Mouse (Mus musculus) neural tube, embryonic 12.5 days (tissue): ENCODE results near the gene Ly75. TPM values are rescaled to one million over a fixed set of nuclear protein-coding genes. Genes with fewer than 3 reads are reported as not detected.
A peak's percentile ranks its signal among the peaks of the same experiment; 100 is the strongest.

ENCODE experiments used
- ATAC-seq: fragments of 200-750 bp; cut with Nextera tagmentation; 2 replicates; pipeline ENCODE4 v1.8.0; 2017; ENCODE audit warnings: low read depth, mild to moderate bottlenecking, moderate TSS enrichment, moderate library complexity; ENCODE audit not compliant: low FRiP score
- H3K27ac ChIP-seq: fragments of 300-500 bp; sonication (generic); 2 replicates; pipeline ENCODE4 v1.5.1; 2016
- H3K27me3 ChIP-seq: fragments of 300-500 bp; sonication (generic); replicated peaks from 2 replicates; pipeline ENCODE4 v1.6.1; 2016; ENCODE audit warnings: mild to moderate bottlenecking
- H3K36me3 ChIP-seq: fragments of 300-500 bp; sonication (generic); 2 replicates; pipeline ENCODE4 v1.6.1; 2016; ENCODE audit warnings: mild to moderate bottlenecking
- H3K4me1 ChIP-seq: fragments of 300-500 bp; sonication (generic); 2 replicates; pipeline ENCODE4 v1.6.1; 2016
- H3K4me2 ChIP-seq: fragments of 300-500 bp; sonication (generic); replicated peaks from 2 replicates; pipeline ENCODE4 v1.6.1; 2016; ENCODE audit warnings: mild to moderate bottlenecking
- H3K4me3 ChIP-seq: fragments of 300-500 bp; sonication (generic); 2 replicates; pipeline ENCODE4 v1.5.1; 2016
- H3K9ac ChIP-seq: fragments of 300-500 bp; sonication (generic); 2 replicates; pipeline ENCODE4 v1.6.1; 2016; ENCODE audit warnings: mild to moderate bottlenecking
- H3K9me3 ChIP-seq: fragments of 300-500 bp; sonication (generic); 2 replicates; pipeline ENCODE4 v1.6.1; 2016; ENCODE audit warnings: mild to moderate bottlenecking
- WGBS: fragments of 180-500 bp; shearing (Covaris S2); methylation state at CpG from one replicate; pipeline ENCODE4 v1.1.7; 2016; 5-methylcytosine and 5-hydroxymethylcytosine counted together
- polyA plus RNA-seq: library from polyadenylated mRNA; unstranded; fragments of >200 nt; fragmentation: Nextera tagmentation; extraction: Ambion mirVana; gene quantifications from 2 replicates; pipeline ENCODE4 v1.2.1, GENCODE M21; 2016

The Ly75 gene
- polyA plus RNA-seq, 1 experiment from 2014 or later: 1.6 TPM

DNA sequence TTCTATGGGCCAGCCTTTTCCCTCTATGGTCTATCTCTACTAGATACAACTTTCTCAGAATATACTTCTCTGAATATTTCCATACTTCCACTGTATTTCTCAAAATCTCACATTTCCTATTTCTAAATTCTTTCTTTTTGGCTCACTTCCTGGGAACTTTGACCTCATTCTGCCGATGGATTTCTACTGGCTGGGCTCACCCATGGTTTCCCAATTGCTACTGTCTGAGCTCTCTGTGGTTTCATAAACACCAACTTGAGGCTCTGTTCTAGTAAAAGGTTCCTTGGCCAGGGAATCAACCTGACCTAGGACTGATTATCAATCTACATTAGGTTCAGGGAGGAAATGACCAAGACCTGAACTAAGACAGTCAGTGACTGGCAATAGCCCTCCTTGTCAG is 93.7 kb downstream of the Ly75 start:
- ATAC-seq: no peak
- Histone ChIP-seq H3K9me3 (no peaks in the 10 kb centered on the region), H3K27me3 (peaks cover 6% of the 10 kb centered on the region; the same call in 1 of the 2 replicates), H3K4me3 (no peak overlapping the region), H3K9ac (no peak overlapping the region), H3K4me2 (no peak overlapping the region), H3K36me3 (no peaks in the 10 kb centered on the region), H3K4me1 (no peaks in the 10 kb centered on the region), H3K27ac (no peak overlapping the region)
- 95% methylated on average over 1 of the region's 1 CpGs for WGBS

DNA sequence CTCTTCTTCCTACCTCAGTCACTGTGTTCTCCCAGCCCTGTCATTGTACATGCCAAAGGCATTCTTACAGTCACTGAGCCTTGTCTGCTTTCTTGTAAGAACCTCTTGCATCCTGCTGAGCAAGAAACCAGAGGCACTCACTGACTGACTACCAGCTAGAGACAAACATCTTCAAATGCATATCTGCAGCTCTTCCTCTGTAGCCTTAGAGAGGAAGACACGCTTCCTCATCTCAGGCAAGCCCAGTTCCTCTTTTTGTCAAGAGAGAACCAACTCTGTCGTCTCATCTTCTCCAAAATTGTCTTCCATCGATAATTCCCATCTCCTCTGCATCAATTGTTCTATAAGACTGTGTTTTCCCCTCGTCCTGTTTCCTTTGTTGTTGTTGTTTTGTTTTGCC is 94.5 kb downstream of the Ly75 start:
- no peak overlapping the region for H3K27ac ChIP-seq
- H3K4me2 ChIP-seq: no peak overlapping the region
- H3K36me3 ChIP-seq: no peaks in the 10 kb centered on the region
- no peak for ATAC-seq
- no peak overlapping the region for H3K4me3 ChIP-seq
- no peaks in the 10 kb centered on the region for H3K9me3 ChIP-seq
- 0 out of 2 replicates have a peak, but pooled peaks cover 5% of the 10 kb centered on the region for H3K4me1 ChIP-seq
- H3K9ac ChIP-seq: no peak overlapping the region
- peaks cover 9% of the 10 kb centered on the region; the same call in 1 of the 2 replicates for H3K27me3 ChIP-seq
- WGBS: 84% methylated on average over 4 of the region's 4 CpGs

DNA sequence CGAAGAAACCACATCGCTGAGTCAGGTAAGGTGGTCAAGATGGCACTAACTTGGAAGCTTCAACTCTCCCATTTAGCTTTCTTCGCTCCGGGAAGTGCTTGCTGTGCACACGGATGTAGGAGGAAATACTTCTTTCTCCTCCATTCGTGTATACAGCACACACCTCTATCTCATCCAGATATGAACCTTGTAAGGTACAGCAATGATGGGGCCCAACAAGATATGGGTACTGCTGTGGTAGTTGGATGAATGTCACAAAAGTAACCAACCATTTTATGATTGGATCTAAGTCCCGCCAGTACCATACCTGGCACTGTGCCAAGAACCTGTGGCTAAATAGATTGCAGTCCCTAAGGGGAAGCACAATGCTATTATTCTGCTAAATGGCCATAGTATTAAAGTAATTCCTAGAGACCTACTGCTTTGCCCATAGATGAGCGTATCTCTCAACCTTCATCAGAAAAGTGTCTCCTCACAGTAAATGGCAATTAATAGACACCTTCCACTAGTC is 97.9 kb downstream of the Ly75 start:
- WGBS: 90% methylated on average over 8 of the region's 8 CpGs
- Histone ChIP-seq H3K27ac (no peak overlapping the region), H3K9me3 (no peaks in the 10 kb centered on the region), H3K27me3 (peaks cover 12% of the 10 kb centered on the region; the same call in 1 of the 2 replicates), H3K36me3 (no peaks in the 10 kb centered on the region), H3K9ac (no peak overlapping the region), H3K4me3 (no peak overlapping the region), H3K4me1 (0 out of 2 replicates have a peak, but pooled peaks cover 6% of the 10 kb centered on the region), H3K4me2 (no peak overlapping the region)
- no peak for ATAC-seq

DNA sequence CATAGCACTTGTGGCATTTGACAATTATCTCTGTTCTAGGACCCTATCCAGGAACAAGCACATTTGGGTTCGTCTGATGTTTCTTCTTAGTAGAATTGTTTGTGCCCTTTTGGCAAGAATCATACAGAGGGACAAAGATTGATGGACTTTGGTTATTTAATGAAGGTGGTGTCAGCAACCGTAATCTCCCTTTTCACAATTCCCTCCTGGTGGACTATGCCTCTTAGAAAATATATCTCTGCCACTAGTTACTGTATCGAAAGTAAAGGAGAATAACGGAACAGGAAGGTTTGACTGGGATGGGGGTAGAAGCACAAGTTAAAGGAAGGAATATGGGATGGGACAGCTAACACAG is 98.7 kb downstream of the Ly75 start, which contains the start of gene Cd302:
Gene Cd302 (minus strand): TSS at position 22 of the 355 bp plus-strand sequence.
- no peak for ATAC-seq
- Histone ChIP-seq H3K4me3 (peak within 1 kb of the TSS; percentile 36), H3K27me3 (peaks cover 12% of the 10 kb centered on the region; the same call in 1 of the 2 replicates), H3K9ac (peak within 1 kb of the TSS; percentile 50), H3K9me3 (no peaks in the 10 kb centered on the region), H3K36me3 (no peaks in the 10 kb centered on the region), H3K4me2 (peak within 1 kb of the TSS; percentile 79), H3K4me1 (0 out of 2 replicates have a peak, but pooled peaks cover 6% of the 10 kb centered on the region), H3K27ac (no peak within 1 kb of the TSS)
- 67% methylated on average over 4 of the region's 4 CpGs for WGBS

DNA sequence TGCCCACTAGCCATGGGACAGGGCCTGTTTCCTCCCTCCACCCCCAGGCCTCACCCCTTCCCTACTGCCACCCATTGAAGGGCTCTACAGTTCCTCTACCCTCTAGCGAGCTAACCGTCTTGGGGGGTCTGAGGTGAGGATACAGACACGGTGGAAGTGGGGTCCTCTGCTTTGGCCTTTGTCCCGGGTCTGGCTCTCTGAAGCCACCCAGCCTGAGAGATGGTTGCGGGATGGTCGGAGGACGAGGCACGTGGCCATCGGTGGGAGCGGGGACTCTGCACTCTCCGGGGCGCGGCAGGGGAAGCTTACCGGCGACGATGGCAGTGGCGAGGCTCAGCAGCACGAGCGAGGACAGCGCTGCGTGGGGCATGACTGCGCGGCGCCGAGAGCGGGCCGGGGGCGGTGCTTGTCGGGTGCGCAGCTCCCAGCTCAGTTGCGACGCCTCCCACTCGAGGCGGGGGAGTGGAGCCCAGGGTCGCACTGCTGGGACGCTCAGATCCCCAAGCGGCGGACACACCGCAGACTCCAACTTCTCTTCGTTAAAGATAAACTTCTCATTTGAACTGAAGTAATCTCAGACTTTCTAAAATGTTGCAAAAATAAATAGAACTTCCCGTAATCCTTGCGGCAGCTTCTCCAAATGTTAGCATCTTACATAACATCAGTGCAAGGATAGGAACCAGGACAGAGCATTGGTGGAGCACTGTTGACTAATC is 99.2 kb downstream of the Ly75 start:
- Histone ChIP-seq H3K4me2 (peak overlapping the region; percentile 79), H3K27me3 (peaks cover 12% of the 10 kb centered on the region; the same call in 1 of the 2 replicates), H3K27ac (no peak overlapping the region), H3K36me3 (no peaks in the 10 kb centered on the region), H3K4me1 (0 out of 2 replicates have a peak, but pooled peaks cover 6% of the 10 kb centered on the region), H3K9me3 (no peaks in the 10 kb centered on the region), H3K4me3 (peak overlapping the region; percentile 36), H3K9ac (peak overlapping the region; percentile 50)
- ATAC-seq: peak; percentile 90
- WGBS: 1% methylated on average over 42 of the region's 42 CpGs

DNA sequence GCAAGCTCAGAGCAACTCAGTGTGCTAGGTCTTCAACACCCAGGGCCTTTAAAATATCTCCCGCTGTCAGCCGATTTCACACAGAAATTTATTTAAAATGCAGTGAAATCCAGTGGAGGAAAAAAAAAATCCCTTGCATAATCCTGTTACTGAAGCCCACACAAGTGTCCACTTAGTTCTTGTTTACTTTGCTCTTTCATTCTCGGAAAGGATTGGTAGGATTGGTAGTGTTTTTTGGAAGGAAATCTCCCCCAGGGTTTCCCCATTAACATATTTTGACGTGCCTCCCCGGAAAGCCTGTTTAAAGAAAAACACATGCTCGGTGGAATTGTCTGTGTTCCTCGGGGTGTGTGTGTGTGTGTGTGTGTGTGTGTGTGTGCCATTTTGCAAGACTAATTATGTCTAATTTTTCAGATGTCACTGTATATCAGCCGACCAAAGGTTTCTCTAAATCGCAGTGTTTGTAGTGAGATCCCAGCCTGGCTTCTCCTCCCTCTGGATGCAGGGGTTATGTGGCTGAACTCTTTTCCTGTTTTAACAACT is 99.8 kb downstream of the Ly75 start:
- no peak overlapping the region for H3K27ac ChIP-seq

DNA sequence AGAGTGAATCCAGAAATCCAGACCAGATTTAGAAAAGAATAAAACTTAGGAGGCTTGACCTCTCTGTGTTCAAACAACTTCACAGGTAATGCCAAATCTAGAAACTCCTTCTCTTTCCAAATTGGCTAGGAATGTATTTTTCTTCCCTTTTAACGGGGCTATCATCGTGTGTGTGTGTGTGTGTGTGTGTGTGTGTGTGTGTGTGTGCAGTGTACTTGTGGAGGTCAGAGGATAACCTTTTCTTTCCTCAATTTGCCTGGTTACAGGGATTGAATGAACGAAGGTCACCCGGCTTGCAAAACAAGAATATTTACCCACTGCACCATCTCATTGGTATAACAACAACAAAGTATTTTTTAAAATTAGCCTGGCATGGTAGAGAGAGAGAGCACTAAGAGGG is 100.5 kb downstream of the Ly75 start:
- Histone ChIP-seq H3K27ac (no peak overlapping the region), H3K36me3 (no peaks in the 10 kb centered on the region), H3K4me2 (peak overlapping the region; percentile 79; the same call in 1 of the 2 replicates), H3K9me3 (no peaks in the 10 kb centered on the region), H3K4me1 (0 out of 2 replicates have a peak, but pooled peaks cover 6% of the 10 kb centered on the region), H3K4me3 (no peak overlapping the region), H3K27me3 (peaks cover 12% of the 10 kb centered on the region; the same call in 1 of the 2 replicates), H3K9ac (no peak overlapping the region)
- 86% methylated on average over 4 of the region's 4 CpGs for WGBS
- no peak for ATAC-seq

More for the DNA sequence above, 99.8 kb downstream of the Ly75 start:
- 0 out of 2 replicates have a peak, but pooled peaks cover 6% of the 10 kb centered on the region for H3K4me1 ChIP-seq
- peak overlapping the region; percentile 79 for H3K4me2 ChIP-seq
- H3K36me3 ChIP-seq: no peaks in the 10 kb centered on the region
- ATAC-seq: no peak; the same call in 1 of the 2 replicates
- peak overlapping the region; percentile 36 for H3K4me3 ChIP-seq
- no peak overlapping the region for H3K9ac ChIP-seq
- WGBS: 14% methylated on average over 9 of the region's 9 CpGs
- no peaks in the 10 kb centered on the region for H3K9me3 ChIP-seq
- peaks cover 12% of the 10 kb centered on the region; the same call in 1 of the 2 replicates for H3K27me3 ChIP-seq

DNA sequence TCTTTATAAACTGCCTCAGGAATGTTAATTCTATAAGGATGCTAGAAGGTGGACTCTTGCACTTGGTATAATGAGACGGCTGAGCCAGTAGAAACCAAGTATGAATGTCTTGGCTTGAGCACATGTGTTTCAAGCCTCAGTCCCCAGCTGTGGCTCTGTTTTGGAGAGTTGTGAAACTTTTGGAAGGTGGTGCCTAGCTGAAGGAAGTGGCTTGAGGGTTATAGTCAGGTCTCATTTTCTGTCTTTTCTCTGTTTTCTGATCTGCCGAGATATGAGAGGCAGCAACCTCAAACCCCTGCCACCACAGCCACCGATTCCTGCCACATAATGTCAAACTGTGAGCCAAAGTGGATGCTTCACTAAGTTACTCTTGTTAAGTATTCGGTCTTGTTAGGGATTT is 104.5 kb downstream of the Ly75 start:
- no peaks in the 10 kb centered on the region for H3K9me3 ChIP-seq
- 0 out of 2 replicates have a peak, but pooled peaks cover 1% of the 10 kb centered on the region for H3K4me1 ChIP-seq
- no peak overlapping the region for H3K4me3 ChIP-seq
- H3K36me3 ChIP-seq: no peaks in the 10 kb centered on the region
- ATAC-seq: no peak
- H3K27ac ChIP-seq: no peak overlapping the region
- H3K4me2 ChIP-seq: no peak overlapping the region
- no peak overlapping the region for H3K9ac ChIP-seq
- H3K27me3 ChIP-seq: 0 out of 2 replicates have a peak, but pooled peaks cover 3% of the 10 kb centered on the region
- 92% methylated on average over 4 of the region's 4 CpGs for WGBS

DNA sequence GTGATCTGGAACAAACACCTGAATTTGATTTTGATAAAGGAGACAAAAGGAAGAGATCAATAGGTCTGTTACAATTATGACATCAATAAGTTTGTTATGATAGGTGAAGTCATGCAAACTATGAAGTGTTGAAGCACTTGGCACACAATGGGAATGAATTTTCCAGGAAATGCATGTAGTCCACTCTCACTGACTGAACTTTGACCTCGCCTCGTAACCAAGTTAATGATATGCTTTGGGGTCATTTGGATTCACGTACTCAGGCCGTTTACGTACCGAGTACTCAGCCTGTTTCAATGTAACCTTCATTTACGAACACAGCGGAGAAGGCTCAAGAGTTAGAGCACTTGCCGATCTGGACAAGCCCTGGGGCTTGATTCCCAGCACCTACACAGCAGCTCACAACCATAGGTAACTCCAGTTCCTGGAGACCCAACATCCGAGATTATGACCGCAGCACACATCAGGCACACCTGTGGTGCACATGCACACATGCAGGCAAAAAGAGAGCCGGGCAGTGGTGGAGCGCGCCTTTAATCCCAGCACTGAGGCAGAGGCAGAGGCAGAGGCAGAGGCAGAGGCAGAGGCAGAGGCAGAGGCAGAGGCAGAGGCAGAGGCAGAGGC is 113.1 kb downstream of the Ly75 start:
- Histone ChIP-seq H3K4me3 (no peak overlapping the region), H3K9me3 (no peaks in the 10 kb centered on the region), H3K36me3 (no peaks in the 10 kb centered on the region), H3K27me3 (no peaks in the 10 kb centered on the region), H3K9ac (no peak overlapping the region), H3K4me1 (no peaks in the 10 kb centered on the region), H3K27ac (no peak overlapping the region), H3K4me2 (no peak overlapping the region)
- ATAC-seq: no peak
- 94% methylated on average over 14 of the region's 14 CpGs for WGBS

DNA sequence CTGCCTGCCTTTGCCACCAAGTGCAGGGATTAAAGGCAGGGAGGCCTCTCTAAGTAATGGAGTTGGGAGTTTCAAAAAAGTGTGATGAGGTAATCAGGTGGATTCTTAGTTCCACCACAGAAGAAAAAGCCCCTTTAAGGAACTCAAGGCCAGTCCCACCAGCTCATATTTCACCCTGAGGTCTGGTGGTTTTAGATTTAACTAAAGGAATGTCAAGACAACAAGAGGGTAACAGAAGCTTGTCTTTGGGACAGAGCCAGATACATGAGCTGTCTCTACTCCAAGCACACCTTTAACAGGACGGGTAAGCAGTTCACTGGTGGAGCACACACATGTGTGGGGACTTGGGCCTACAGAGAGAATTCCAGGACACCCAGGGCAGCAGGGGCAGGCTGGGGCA is 115.5 kb downstream of the Ly75 start:
- no peak overlapping the region for H3K4me2 ChIP-seq
- no peaks in the 10 kb centered on the region for H3K9me3 ChIP-seq
- no peak for ATAC-seq
- no peaks in the 10 kb centered on the region for H3K27me3 ChIP-seq
- no peak overlapping the region for H3K27ac ChIP-seq
- H3K36me3 ChIP-seq: no peaks in the 10 kb centered on the region
- no peak overlapping the region for H3K4me3 ChIP-seq
- no peak overlapping the region for H3K9ac ChIP-seq
- H3K4me1 ChIP-seq: no peaks in the 10 kb centered on the region
- 72% methylated on average over 1 of the region's 1 CpGs for WGBS

DNA sequence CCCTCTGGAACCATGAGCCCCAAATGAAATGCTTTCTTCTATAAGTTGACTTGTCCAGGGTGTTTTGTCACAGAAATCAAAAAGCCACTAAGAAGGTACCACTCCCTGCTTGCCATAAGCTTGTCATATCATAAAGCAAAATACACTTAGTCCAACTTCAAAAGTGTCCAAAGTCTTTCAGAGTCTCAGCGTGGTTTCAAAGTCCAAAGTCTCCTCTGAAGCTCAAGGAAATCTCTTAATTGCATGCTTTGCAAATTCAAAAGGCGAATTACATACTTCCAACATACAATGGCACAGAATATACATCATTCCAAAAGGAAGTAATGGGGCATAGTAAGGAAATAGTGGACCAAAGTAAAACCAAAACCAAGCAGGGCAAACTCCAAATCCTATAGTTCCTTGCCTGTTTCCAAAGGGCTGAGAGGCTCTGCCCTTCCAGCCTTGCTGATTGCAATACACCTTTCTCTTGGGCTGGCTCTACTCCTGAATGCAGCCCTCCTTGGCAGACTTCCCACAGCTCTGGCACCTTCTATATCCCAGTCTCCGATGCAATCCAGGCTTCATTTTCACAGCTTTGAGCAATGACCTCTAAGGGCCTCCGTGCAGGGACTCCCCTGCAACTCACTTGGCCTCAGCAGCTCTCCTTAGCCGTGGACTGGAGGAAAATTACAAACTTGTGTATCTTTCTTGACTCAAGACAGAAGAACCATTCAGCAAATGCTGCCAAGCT is 122.3 kb downstream of the Ly75 start:
- no peaks in the 10 kb centered on the region for H3K4me1 ChIP-seq
- no peak overlapping the region for H3K9ac ChIP-seq
- peaks cover 5% of the 10 kb centered on the region; the same call in 1 of the 2 replicates for H3K9me3 ChIP-seq
- ATAC-seq: no peak
- no peak overlapping the region for H3K27ac ChIP-seq
- H3K27me3 ChIP-seq: no peaks in the 10 kb centered on the region
- no peak overlapping the region for H3K4me2 ChIP-seq
- H3K36me3 ChIP-seq: no peaks in the 10 kb centered on the region
- no peak overlapping the region for H3K4me3 ChIP-seq
- 90% methylated on average over 5 of the region's 5 CpGs for WGBS
